Mouse (Mus musculus) midbrain, embryonic 11.5 days (tissue): ENCODE measurements at regions not wholly inside any gene's neighbourhood (a gene's known extent, or its start where the extent isn't known, plus 50 kb on each side); places are given as distances from the start of the nearest gene placed in this dataset.
A peak's percentile ranks its signal among the peaks of the same experiment; 100 is the strongest.

ENCODE experiments used
- ATAC-seq: fragments of 200-750 bp; cut with Nextera tagmentation; 2 replicates; pipeline ENCODE4 v1.8.0; 2017; ENCODE audit warnings: moderate TSS enrichment, moderate library complexity; ENCODE audit not compliant: low FRiP score
- DNase-seq: peaks from one replicate; pipeline ENCODE4 v3.0.0; 2015; ENCODE audit warnings: low spot score; ENCODE audit errors: missing footprints
- H3K27ac ChIP-seq: fragments of 300-500 bp; sonication (generic); 2 replicates; pipeline ENCODE4 v1.5.1; 2014; ENCODE audit warnings: low read depth, low read length
- H3K27me3 ChIP-seq: fragments of 300-500 bp; sonication (generic); 2 replicates; pipeline ENCODE4 v1.6.1; 2014; ENCODE audit warnings: mild to moderate bottlenecking, low read length, moderate library complexity, mixed read lengths; ENCODE audit not compliant: control insufficient read depth, insufficient read depth
- H3K36me3 ChIP-seq: fragments of 300-500 bp; sonication (generic); 2 replicates; pipeline ENCODE4 v1.6.1; 2014; ENCODE audit warnings: mild to moderate bottlenecking, low read length, moderate library complexity, mixed read lengths; ENCODE audit not compliant: control insufficient read depth, insufficient read depth
- H3K4me1 ChIP-seq: fragments of 300-500 bp; sonication (generic); 2 replicates; pipeline ENCODE4 v1.6.1; 2014; ENCODE audit warnings: low read length; ENCODE audit not compliant: control insufficient read depth, insufficient read depth
- H3K4me2 ChIP-seq: fragments of 300-500 bp; sonication (generic); 2 replicates; pipeline ENCODE4 v1.6.1; 2014; ENCODE audit warnings: mild to moderate bottlenecking, moderate library complexity
- H3K4me3 ChIP-seq: fragments of 300-500 bp; sonication (generic); 2 replicates; pipeline ENCODE4 v1.5.1; 2014; ENCODE audit warnings: low read depth, low read length
- H3K9ac ChIP-seq: fragments of 300-500 bp; sonication (generic); 2 replicates; pipeline ENCODE4 v1.6.1; 2014; ENCODE audit warnings: low read length
- H3K9me3 ChIP-seq: fragments of 300-500 bp; sonication (generic); 2 replicates; pipeline ENCODE4 v1.6.1; 2016; ENCODE audit warnings: low read length; ENCODE audit not compliant: control insufficient read depth
- WGBS: fragments of 180-500 bp; shearing (Covaris S2); extraction: QIAGEN DNeasy Blood & Tissue Kit; methylation state at CpG from one replicate; pipeline ENCODE4 v1.1.7; 2014; 5-methylcytosine and 5-hydroxymethylcytosine counted together

DNA sequence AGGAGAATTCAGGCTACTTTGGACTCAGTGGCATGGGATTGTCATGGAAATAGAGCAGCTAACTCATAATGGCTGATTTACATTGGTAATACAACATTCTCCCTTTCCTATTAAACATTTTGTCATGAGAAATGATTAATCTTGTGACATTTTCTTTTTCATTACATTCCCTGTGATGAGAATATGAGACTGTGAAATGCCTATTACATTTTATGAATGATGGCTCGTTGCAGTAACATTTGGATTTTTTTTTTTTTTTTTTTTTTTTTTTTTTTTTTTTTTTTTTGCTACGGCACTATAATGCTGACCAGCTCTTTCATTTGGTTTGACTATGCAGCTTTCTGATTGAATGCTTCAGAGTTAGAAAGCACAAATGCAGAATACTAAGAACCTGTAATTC lies 276.1 kb downstream of the Wdr20rt start:
- WGBS, result 74% methylated on average over 2 of the region's 2 CpGs
- Histone ChIP-seq H3K9me3 (no peaks in the 10 kb centered on the region), H3K36me3 (no peaks in the 10 kb centered on the region), H3K9ac (no peak overlapping the region), H3K4me1 (no peaks in the 10 kb centered on the region), H3K27ac (no peak overlapping the region), H3K4me2 (no peak overlapping the region), H3K27me3 (no peaks in the 10 kb centered on the region), H3K4me3 (no peak overlapping the region)
- DNase-seq (no peak), ATAC-seq (no peak)

DNA sequence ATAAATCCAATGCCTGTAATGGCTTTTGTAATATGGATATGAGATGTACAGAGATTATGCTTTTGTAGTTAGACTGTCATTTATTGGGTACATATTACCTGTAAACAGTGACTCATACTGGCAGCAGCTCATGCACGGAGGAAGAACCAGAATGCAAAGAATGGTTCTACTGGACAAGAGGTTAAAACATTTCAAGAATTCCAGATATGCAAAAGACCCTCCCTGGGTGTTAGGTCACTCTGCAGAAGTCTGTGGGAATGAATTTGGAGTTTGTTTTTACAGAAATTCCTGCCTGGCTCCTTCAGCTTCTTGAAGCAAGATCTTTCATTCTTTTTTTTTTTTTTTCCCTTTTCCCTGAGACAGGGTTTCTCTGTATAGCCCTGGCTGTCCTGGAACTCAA lies 276.7 kb downstream of the Wdr20rt start:
- Histone ChIP-seq H3K9ac (no peak overlapping the region), H3K27ac (no peak overlapping the region), H3K4me2 (no peak overlapping the region), H3K27me3 (no peaks in the 10 kb centered on the region), H3K4me1 (no peaks in the 10 kb centered on the region), H3K4me3 (no peak overlapping the region), H3K9me3 (no peaks in the 10 kb centered on the region), H3K36me3 (no peaks in the 10 kb centered on the region)
- 68% methylated on average over 1 of the region's 1 CpGs for WGBS
- ATAC-seq (no peak), DNase-seq (no peak)

DNA sequence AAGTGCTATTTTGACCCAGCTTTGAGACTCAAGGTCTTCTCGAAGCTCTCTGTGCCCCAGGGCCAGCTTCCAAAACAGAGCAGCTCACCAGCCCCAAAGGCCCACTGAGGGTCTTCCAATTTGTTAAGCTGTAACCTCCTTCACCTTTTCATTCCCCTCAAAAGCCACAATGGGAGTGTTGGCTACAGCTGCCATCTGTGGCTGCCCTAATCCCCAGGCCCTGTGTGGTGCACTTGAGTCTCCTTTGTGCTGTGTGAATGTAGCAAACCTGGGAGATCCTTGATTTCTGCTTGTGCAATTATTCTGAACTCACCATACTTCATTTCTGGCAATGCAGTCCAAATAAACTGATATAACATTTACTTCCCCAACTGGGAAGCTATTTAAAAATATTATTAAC lies 287.8 kb downstream of the Wdr20rt start:
- Histone ChIP-seq H3K4me1 (no peaks in the 10 kb centered on the region; the same call in 1 of the 2 replicates), H3K4me3 (no peak overlapping the region), H3K4me2 (no peak overlapping the region), H3K36me3 (no peaks in the 10 kb centered on the region), H3K9ac (no peak overlapping the region), H3K27ac (no peak overlapping the region), H3K27me3 (no peaks in the 10 kb centered on the region), H3K9me3 (no peaks in the 10 kb centered on the region)
- peak; percentile 84 for DNase-seq
- 32% methylated on average over 1 of the region's 1 CpGs for WGBS
- ATAC-seq, result peak; percentile 69

DNA sequence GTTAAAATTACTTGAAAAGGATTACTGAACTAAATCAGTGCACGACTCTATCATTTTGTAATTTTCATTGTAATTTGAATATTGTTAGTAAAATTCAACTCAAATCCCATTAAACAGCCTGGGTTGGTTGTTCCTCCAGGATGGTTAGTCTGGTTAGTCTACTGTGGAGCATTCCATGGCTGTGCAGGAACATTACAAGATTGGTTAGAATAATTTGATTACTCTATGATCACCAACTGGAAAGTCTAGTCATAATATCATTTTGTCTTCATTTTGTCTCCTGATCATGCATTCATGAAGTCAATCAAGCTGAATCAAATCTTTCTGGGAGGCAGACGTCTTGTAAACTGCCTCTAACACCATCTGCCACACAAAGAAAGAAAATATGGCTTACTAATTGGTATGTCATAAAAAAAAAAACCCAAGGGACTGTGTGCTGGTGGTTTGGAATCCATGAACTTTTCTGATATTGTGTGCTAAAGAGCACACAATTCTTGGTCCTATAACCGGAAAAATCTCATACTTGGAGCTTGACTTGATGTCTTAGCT lies 308.9 kb downstream of the Wdr20rt start:
- 81% methylated on average over 3 of the region's 3 CpGs for WGBS
- H3K27me3 ChIP-seq, result no peaks in the 10 kb centered on the region
- no peak overlapping the region for H3K27ac ChIP-seq
- H3K9ac ChIP-seq, result no peak overlapping the region
- no peaks in the 10 kb centered on the region for H3K4me1 ChIP-seq
- no peaks in the 10 kb centered on the region for H3K36me3 ChIP-seq
- ATAC-seq (no peak), DNase-seq (no peak)
- no peak overlapping the region for H3K4me3 ChIP-seq
- no peak overlapping the region for H3K4me2 ChIP-seq
- no peaks in the 10 kb centered on the region for H3K9me3 ChIP-seq

DNA sequence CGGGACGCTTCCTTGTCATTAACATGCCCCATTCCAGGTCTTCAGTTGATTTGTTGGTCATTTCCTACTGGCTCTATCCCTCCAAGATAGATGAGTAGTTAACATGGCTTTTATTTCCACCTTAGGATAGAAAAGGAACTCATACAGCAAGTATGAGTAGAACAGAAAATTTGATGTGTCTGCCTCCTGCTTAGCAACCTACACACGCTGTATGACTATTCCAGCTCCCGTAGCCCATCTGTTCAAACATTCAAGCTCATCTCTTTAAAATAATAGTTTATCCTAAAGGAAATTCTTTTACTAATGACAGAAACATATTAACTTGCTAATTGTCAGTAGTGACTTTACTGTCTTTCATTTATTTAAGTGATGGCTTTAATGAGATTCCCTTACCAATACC lies 323.0 kb downstream of the Wdr20rt start:
- Histone ChIP-seq H3K9me3 (no peaks in the 10 kb centered on the region), H3K4me3 (no peak overlapping the region), H3K36me3 (no peaks in the 10 kb centered on the region), H3K4me2 (no peak overlapping the region), H3K27me3 (no peaks in the 10 kb centered on the region), H3K27ac (no peak overlapping the region), H3K9ac (no peak overlapping the region), H3K4me1 (no peaks in the 10 kb centered on the region)
- ATAC-seq (no peak), DNase-seq (no peak)
- WGBS, result 93% methylated on average over 4 of the region's 4 CpGs

DNA sequence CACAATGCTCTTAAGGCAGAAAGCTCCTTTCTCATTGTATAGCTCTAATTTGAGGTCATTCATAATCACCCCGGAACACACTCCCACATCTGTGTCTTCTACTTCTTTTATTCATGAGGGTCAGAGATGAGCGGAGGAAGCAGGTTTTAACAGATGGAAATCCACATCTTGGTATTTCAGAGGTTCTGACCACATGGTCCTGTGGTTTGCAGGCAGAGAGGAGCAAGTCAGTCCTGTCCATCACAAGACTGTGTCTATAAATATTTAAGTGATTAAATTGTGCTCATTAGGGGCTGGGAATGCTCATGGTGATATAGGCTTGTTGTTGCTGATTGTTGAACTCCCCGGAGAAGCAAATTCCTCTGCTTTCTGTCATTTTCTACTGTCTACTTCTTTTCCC lies 326.9 kb downstream of the Wdr20rt start:
- H3K27me3 ChIP-seq, result no peaks in the 10 kb centered on the region
- H3K27ac ChIP-seq, result no peak overlapping the region
- no peak for DNase-seq
- H3K4me1 ChIP-seq, result no peaks in the 10 kb centered on the region
- no peak overlapping the region for H3K9ac ChIP-seq
- ATAC-seq, result peak; percentile 70
- no peaks in the 10 kb centered on the region for H3K9me3 ChIP-seq
- H3K4me2 ChIP-seq, result no peak overlapping the region
- no peaks in the 10 kb centered on the region for H3K36me3 ChIP-seq
- 77% methylated on average over 3 of the region's 3 CpGs for WGBS
- H3K4me3 ChIP-seq, result no peak overlapping the region

DNA sequence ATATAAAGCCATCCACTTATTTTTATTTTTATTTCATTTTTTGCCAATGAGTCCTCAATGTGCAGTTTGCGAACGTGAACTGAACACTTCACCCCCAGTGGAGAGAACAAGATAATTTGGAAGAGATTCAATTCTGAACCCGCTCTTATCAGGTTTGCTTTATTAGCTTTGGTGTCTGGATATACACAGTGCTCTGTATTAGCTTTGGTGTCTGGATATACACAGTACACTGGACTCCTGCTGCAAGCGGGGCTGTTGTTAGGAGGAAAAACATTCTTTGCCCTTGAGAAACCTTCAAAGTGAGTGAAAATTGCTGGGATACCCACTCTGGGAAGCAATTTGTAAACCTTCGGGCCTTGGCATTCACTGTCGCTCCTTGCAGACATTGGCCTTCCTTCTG lies 333.7 kb downstream of the Wdr20rt start:
- no peak overlapping the region for H3K27ac ChIP-seq
- H3K9ac ChIP-seq, result no peak overlapping the region
- no peak overlapping the region for H3K4me2 ChIP-seq
- ATAC-seq (no peak), DNase-seq (no peak)
- H3K4me3 ChIP-seq, result no peak overlapping the region
- no peaks in the 10 kb centered on the region for H3K27me3 ChIP-seq
- H3K36me3 ChIP-seq, result no peaks in the 10 kb centered on the region
- no peaks in the 10 kb centered on the region for H3K4me1 ChIP-seq
- no peaks in the 10 kb centered on the region for H3K9me3 ChIP-seq
- 89% methylated on average over 6 of the region's 6 CpGs for WGBS

DNA sequence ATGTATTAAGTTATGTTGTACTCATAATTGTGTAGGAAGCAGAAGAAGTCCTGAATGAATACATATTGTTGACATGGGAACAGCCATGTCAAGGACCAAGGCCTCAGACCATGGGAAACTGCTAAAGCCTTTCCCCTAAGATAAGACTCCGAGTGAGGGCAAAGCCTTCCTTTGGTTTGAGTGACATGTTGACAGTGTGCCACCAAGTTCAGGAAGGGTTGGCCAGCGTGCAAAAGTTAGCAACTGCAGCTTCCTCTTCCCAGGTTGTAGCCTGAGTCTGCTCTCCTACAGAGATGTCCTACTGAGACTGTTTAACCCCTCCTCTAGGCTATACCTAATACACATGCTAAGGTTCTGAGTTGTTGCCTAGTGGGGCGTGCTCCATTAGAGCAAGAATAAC lies 334.5 kb downstream of the Wdr20rt start:
- no peak overlapping the region for H3K4me3 ChIP-seq
- no peaks in the 10 kb centered on the region for H3K36me3 ChIP-seq
- H3K4me1 ChIP-seq, result no peaks in the 10 kb centered on the region
- ATAC-seq (no peak), DNase-seq (no peak)
- H3K27me3 ChIP-seq, result no peaks in the 10 kb centered on the region
- 86% methylated on average over 3 of the region's 3 CpGs for WGBS
- H3K9ac ChIP-seq, result no peak overlapping the region
- no peak overlapping the region for H3K4me2 ChIP-seq
- no peak overlapping the region for H3K27ac ChIP-seq
- no peaks in the 10 kb centered on the region for H3K9me3 ChIP-seq

DNA sequence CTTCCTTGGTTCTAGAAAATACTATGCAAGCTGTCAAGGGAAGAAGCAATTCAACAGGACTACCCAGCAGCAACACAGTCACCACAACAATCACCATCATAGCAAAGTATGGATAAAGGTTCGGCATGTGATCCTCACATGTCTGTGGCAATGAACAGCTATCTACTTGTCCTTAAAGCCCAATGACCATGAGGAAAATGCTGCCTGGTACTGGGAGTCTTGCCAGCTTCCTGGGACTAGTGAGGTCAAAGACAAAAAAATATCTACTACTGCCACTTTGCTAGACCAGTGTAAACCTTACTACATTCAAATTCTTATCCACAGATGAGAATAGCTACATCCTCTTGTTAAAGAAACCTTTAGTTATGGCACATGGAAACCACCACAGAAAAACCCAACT lies 346.3 kb downstream of the Wdr20rt start:
- WGBS, result 89% methylated on average over 1 of the region's 1 CpGs
- no peaks in the 10 kb centered on the region for H3K4me1 ChIP-seq
- DNase-seq (peak; percentile 74), ATAC-seq (no peak)
- no peak overlapping the region for H3K27ac ChIP-seq
- no peak overlapping the region for H3K4me3 ChIP-seq
- no peaks in the 10 kb centered on the region for H3K27me3 ChIP-seq
- H3K4me2 ChIP-seq, result no peak overlapping the region
- no peaks in the 10 kb centered on the region for H3K9me3 ChIP-seq
- H3K36me3 ChIP-seq, result no peaks in the 10 kb centered on the region
- H3K9ac ChIP-seq, result no peak overlapping the region

DNA sequence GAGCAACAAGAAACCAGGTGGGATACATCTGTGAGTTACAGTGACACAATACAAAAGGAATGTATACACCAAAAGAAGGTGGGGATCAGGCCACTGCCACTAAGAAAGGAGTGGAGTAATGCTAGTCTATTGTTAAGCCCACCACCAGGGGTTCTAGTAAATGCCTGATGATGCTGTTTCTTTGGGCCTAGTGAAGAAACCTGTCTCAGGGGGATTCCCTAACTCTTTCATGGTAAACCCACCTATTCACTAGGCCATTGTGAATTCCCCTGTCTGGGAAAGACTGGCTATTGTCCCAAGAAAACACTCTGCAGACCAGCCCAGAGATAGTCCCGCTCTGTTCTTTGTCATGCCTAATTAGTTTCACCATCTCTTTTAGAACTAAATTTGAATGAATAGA lies 368.2 kb downstream of the Wdr20rt start:
- Histone ChIP-seq H3K9ac (no peak overlapping the region), H3K9me3 (no peaks in the 10 kb centered on the region), H3K4me3 (no peak overlapping the region), H3K36me3 (no peaks in the 10 kb centered on the region), H3K4me1 (no peaks in the 10 kb centered on the region), H3K4me2 (no peak overlapping the region), H3K27me3 (no peaks in the 10 kb centered on the region), H3K27ac (no peak overlapping the region)
- 50% methylated on average over 1 of the region's 1 CpGs for WGBS
- no peak for ATAC-seq
- peak; percentile 64 for DNase-seq
